Mouse (Mus musculus) hindbrain, embryonic 13.5 days (tissue): ENCODE data around the gene Tpbgl. TPM values are rescaled to one million over a fixed set of nuclear protein-coding genes. Genes with fewer than 3 reads are reported as not detected.

Source experiments
- ATAC-seq: fragments of 200-750 bp; cut with Nextera tagmentation; 2 replicates; pipeline ENCODE4 v1.8.0; 2017; ENCODE audit warnings: moderate TSS enrichment; ENCODE audit not compliant: low FRiP score
- H3K27ac ChIP-seq: fragments of 300-500 bp; sonication (generic); 2 replicates; pipeline ENCODE4 v1.5.1; 2015; ENCODE audit warnings: inconsistent platforms, mild to moderate bottlenecking, moderate library complexity
- H3K27me3 ChIP-seq: fragments of 300-500 bp; sonication (generic); 2 replicates; pipeline ENCODE4 v1.6.1; 2015; ENCODE audit warnings: mild to moderate bottlenecking, inconsistent platforms
- H3K36me3 ChIP-seq: fragments of 300-500 bp; sonication (generic); 2 replicates; pipeline ENCODE4 v1.6.1; 2015; ENCODE audit warnings: mild to moderate bottlenecking, inconsistent platforms
- H3K4me1 ChIP-seq: fragments of 300-500 bp; sonication (generic); replicated peaks from 2 replicates; pipeline ENCODE4 v1.6.1; 2015; ENCODE audit warnings: inconsistent platforms
- H3K4me2 ChIP-seq: fragments of 300-500 bp; sonication (generic); 2 replicates; pipeline ENCODE4 v1.6.1; 2015; ENCODE audit warnings: inconsistent platforms, mild to moderate bottlenecking, moderate library complexity
- H3K4me3 ChIP-seq: fragments of 300-500 bp; sonication (generic); 2 replicates; pipeline ENCODE4 v1.5.1; 2015; ENCODE audit warnings: mild to moderate bottlenecking, inconsistent platforms
- H3K9ac ChIP-seq: fragments of 300-500 bp; sonication (generic); 2 replicates; pipeline ENCODE4 v1.6.1; 2015; ENCODE audit warnings: mild to moderate bottlenecking, inconsistent platforms
- H3K9me3 ChIP-seq: fragments of 300-500 bp; sonication (generic); 2 replicates; pipeline ENCODE4 v1.6.1; 2016; ENCODE audit warnings: inconsistent platforms
- WGBS: fragments of 180-500 bp; shearing (Covaris S2); methylation state at CpG from one replicate; pipeline ENCODE4 v1.1.7; 2015; 5-methylcytosine and 5-hydroxymethylcytosine counted together
- polyA plus RNA-seq: library from polyadenylated mRNA; unstranded; fragments of >200 nt; fragmentation: Nextera tagmentation; extraction: Ambion mirVana; gene quantifications from 2 replicates; pipeline ENCODE4 v1.2.1, GENCODE M21; 2015

Tpbgl gene
- polyA plus RNA-seq, 1 experiment from 2014 or later = 1.4 TPM

GRCm38 (mm10) chr7:99627366-99627765 is 463 bp upstream of the Tpbgl start:
- peaks cover 81% of the 10 kb centered on the region for H3K27me3 ChIP-seq
- H3K36me3 ChIP-seq = no peaks in the 10 kb centered on the region
- 1% methylated on average over 7 of the region's 7 CpGs for WGBS
- H3K4me1 ChIP-seq = peaks cover 24% of the 10 kb centered on the region
- ATAC-seq = no peak
- peak overlapping the region; percentile 91 for H3K4me2 ChIP-seq
- no peak overlapping the region for H3K27ac ChIP-seq
- H3K4me3 ChIP-seq = 0 out of 2 replicates have a peak overlapping the region, but pooled peaks have one; percentile 54
- H3K9ac ChIP-seq = no peak overlapping the region
- no peaks in the 10 kb centered on the region for H3K9me3 ChIP-seq

GRCm38 (mm10) chr7:99625722-99626375 is 1.1 kb downstream of the Tpbgl start:
- Histone ChIP-seq H3K27ac (peak overlapping the region; percentile 67), H3K9me3 (no peaks in the 10 kb centered on the region), H3K9ac (peak overlapping the region; percentile 79), H3K4me2 (peak overlapping the region; percentile 91), H3K27me3 (peaks cover 83% of the 10 kb centered on the region), H3K36me3 (no peaks in the 10 kb centered on the region), H3K4me3 (peak overlapping the region; percentile 54), H3K4me1 (peaks cover 24% of the 10 kb centered on the region)
- under 1% methylated on average over 81 of the region's 81 CpGs for WGBS
- peak; percentile 88 for ATAC-seq

- H3K27ac ChIP-seq = no peak overlapping the region
- WGBS = 8% methylated on average over 3 of the region's 3 CpGs
- peaks cover 23% of the 10 kb centered on the region for H3K27me3 ChIP-seq
- H3K9ac ChIP-seq = no peak overlapping the region
- ATAC-seq = no peak
- no peaks in the 10 kb centered on the region for H3K36me3 ChIP-seq
- no peaks in the 10 kb centered on the region for H3K9me3 ChIP-seq
- no peaks in the 10 kb centered on the region for H3K4me1 ChIP-seq
- H3K4me3 ChIP-seq = no peak overlapping the region
- H3K4me2 ChIP-seq = no peak overlapping the region
These were observed 8.0 kb downstream of the Tpbgl start for GRCm38 (mm10) chr7:99618860-99619259.

DNA sequence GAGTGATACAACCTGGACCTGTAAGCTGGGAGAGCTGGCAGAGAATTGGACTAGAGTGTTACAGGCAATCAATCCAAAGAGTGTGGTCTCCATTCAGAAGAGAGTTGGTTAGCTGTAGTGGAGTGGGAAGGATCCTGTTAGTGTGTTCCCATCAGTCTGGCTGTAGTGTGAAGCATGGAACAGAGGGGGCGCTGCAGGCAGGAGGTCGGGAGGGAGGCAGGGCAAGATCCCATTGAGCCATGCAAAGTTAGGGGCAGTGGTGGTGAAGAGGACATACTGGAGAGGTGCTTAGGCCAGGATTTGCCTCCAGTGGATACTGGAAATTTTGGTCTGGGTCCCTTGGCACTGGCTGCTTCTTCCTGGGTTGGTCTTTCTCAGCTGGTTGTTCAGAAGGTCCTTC is 8.6 kb downstream of the Tpbgl start:
- H3K9me3 ChIP-seq = no peaks in the 10 kb centered on the region
- no peak overlapping the region for H3K4me3 ChIP-seq
- H3K36me3 ChIP-seq = no peaks in the 10 kb centered on the region
- H3K9ac ChIP-seq = no peak overlapping the region
- WGBS = 73% methylated on average over 2 of the region's 2 CpGs
- peaks cover 18% of the 10 kb centered on the region for H3K27me3 ChIP-seq
- no peak overlapping the region for H3K27ac ChIP-seq
- no peaks in the 10 kb centered on the region for H3K4me1 ChIP-seq
- no peak for ATAC-seq
- no peak overlapping the region for H3K4me2 ChIP-seq

- Histone ChIP-seq H3K9ac (no peak overlapping the region), H3K4me2 (no peak overlapping the region), H3K36me3 (peaks cover 37% of the 10 kb centered on the region), H3K27me3 (no peaks in the 10 kb centered on the region), H3K4me1 (no peaks in the 10 kb centered on the region), H3K27ac (no peak overlapping the region), H3K4me3 (no peak overlapping the region), H3K9me3 (no peaks in the 10 kb centered on the region)
- WGBS = 76% methylated on average over 2 of the region's 2 CpGs
- no peak for ATAC-seq
These were observed 19.3 kb downstream of the Tpbgl start for GRCm38 (mm10) chr7:99607632-99608031.

GRCm38 (mm10) chr7:99606766-99607165 is 20.1 kb downstream of the Tpbgl start:
- Histone ChIP-seq H3K4me2 (no peak overlapping the region), H3K27me3 (no peaks in the 10 kb centered on the region), H3K4me3 (no peak overlapping the region), H3K4me1 (no peaks in the 10 kb centered on the region), H3K9me3 (no peaks in the 10 kb centered on the region), H3K36me3 (peaks cover 46% of the 10 kb centered on the region), H3K9ac (no peak overlapping the region), H3K27ac (no peak overlapping the region)
- WGBS = 67% methylated on average over 3 of the region's 3 CpGs
- no peak for ATAC-seq

DNA sequence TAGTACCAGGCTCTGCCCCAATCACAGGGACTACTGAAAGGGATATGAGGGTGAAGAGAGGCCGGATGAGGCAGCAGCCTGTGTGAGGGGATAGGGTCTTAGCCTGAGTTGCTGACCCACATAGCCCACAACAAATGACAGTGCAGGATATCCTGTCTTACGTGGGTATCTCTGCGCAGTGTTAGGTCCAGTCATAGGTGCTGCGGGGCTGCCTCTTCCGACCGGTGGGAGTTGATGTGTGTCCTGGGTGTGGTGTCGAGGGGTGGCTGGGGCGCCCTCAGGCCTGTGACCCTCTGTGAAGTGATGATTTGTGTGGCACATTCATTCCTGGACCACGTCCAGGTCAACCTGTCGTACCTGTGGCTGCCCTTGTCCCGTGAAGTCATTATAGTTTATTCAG is 20.6 kb downstream of the Tpbgl start:
- WGBS = 87% methylated on average over 11 of the region's 11 CpGs
- H3K9me3 ChIP-seq = no peaks in the 10 kb centered on the region
- H3K4me1 ChIP-seq = no peaks in the 10 kb centered on the region
- no peak overlapping the region for H3K4me3 ChIP-seq
- ATAC-seq = no peak
- H3K4me2 ChIP-seq = no peak overlapping the region
- H3K27me3 ChIP-seq = no peaks in the 10 kb centered on the region
- H3K36me3 ChIP-seq = peaks cover 50% of the 10 kb centered on the region
- H3K9ac ChIP-seq = no peak overlapping the region
- no peak overlapping the region for H3K27ac ChIP-seq

DNA sequence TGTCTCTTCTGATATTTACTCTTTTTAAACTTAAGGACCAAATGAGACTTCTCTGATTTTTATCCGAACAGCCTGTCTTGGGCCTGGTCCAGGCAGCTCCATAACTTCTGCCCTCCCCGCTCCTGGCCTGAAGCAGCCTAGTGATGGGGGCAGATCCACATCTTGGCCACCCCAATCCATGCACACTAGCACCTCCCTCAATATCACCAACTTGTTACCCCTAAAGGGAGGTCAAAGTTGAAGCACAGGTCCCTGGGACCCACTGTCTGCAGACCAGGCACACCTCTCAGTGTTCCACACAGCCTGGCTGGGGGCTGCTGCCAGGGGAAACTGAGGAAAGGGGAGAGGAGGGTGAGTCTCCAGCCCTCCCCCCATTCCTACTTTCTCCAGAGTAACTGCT is 21.8 kb downstream of the Tpbgl start:
- Histone ChIP-seq H3K4me1 (no peaks in the 10 kb centered on the region), H3K36me3 (peaks cover 63% of the 10 kb centered on the region), H3K9ac (no peak overlapping the region), H3K4me3 (no peak overlapping the region), H3K27ac (no peak overlapping the region), H3K9me3 (no peaks in the 10 kb centered on the region), H3K27me3 (no peaks in the 10 kb centered on the region), H3K4me2 (no peak overlapping the region)
- ATAC-seq = no peak
- WGBS = 94% methylated on average over 2 of the region's 2 CpGs

GRCm38 (mm10) chr7:99603875-99604662 is 22.8 kb downstream of the Tpbgl start:
- H3K27ac ChIP-seq = 0 out of 2 replicates have a peak overlapping the region, but pooled peaks have one; percentile 1
- H3K9me3 ChIP-seq = no peaks in the 10 kb centered on the region
- no peak overlapping the region for H3K4me2 ChIP-seq
- no peaks in the 10 kb centered on the region for H3K27me3 ChIP-seq
- H3K4me1 ChIP-seq = no peaks in the 10 kb centered on the region
- H3K4me3 ChIP-seq = no peak overlapping the region
- no peak overlapping the region for H3K9ac ChIP-seq
- H3K36me3 ChIP-seq = peaks cover 73% of the 10 kb centered on the region
- 87% methylated on average over 8 of the region's 8 CpGs for WGBS
- ATAC-seq = no peak

DNA sequence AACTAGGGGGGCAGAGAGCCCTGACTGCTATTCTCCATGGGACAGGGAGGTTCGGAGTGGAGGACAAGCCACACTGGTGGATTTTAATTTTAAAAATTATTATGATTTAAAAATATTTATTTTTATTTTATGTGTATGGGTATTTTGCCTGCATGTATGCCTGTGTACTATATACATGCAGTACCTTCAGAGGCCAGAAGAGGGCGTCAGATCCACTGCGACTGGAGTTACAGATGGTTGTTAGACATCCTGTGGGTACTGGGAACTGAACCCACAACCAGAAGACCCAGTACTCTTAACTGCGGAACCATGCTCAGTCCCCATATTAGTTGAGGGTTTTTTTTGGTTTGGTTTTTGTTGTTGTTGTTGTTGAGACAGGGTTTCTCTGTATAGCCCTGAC is 28.2 kb downstream of the Tpbgl start:
- no peak for ATAC-seq
- no peaks in the 10 kb centered on the region for H3K9me3 ChIP-seq
- no peaks in the 10 kb centered on the region for H3K4me1 ChIP-seq
- H3K27me3 ChIP-seq = no peaks in the 10 kb centered on the region
- H3K27ac ChIP-seq = no peak overlapping the region
- H3K36me3 ChIP-seq = peaks cover 100% of the 10 kb centered on the region
- H3K4me2 ChIP-seq = no peak overlapping the region
- 79% methylated on average over 4 of the region's 4 CpGs for WGBS
- no peak overlapping the region for H3K4me3 ChIP-seq
- no peak overlapping the region for H3K9ac ChIP-seq

DNA sequence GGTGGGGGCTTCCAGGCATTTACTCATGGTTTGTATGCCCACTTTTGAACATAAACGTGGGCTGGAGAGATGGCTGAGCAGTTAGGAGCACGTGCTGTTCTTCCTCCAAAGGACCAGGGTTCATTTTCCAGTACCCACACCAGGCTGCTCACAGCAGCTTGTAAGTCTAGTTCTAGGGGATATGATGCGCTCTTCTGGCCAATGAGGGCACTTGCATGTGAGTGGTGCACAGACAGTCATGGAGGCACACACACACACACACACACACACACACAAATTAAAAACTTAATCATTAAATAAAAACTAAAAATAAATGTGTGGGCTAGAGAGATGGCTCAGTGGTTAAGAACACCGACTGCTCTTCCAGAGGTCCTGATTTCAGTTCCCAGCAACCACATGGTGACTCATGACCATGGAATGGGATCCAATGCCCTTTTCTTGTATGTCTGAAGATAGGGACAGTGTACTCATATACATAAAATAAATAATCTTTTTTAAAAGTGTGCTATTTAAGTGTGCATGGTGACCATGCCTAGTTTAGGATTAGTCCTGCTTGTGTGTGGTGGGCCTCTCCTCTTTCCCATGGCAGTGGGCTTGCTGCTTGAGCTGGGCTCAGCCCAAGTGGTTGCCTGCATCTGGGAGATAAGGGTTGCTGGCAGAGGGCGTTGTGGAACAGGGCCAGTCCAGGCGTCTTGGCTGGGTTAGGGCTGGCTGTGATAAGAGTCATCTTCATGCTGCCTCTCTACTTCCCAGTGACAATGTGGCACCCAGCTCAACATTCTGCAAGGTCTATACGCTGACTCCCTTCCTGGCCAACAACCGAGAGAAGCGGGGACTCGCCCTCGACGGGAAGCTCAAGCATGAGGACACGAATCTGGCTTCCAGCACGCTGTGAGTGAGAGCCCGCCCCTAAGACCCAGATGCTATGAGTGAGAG is 32.8 kb downstream of the Tpbgl start:
- no peaks in the 10 kb centered on the region for H3K27me3 ChIP-seq
- no peak overlapping the region for H3K4me2 ChIP-seq
- peaks cover 11% of the 10 kb centered on the region for H3K4me1 ChIP-seq
- no peak overlapping the region for H3K9ac ChIP-seq
- 94% methylated on average over 15 of the region's 15 CpGs for WGBS
- H3K27ac ChIP-seq = no peak overlapping the region
- no peak overlapping the region for H3K4me3 ChIP-seq
- ATAC-seq = no peak
- peaks cover 94% of the 10 kb centered on the region for H3K36me3 ChIP-seq
- H3K9me3 ChIP-seq = no peaks in the 10 kb centered on the region

DNA sequence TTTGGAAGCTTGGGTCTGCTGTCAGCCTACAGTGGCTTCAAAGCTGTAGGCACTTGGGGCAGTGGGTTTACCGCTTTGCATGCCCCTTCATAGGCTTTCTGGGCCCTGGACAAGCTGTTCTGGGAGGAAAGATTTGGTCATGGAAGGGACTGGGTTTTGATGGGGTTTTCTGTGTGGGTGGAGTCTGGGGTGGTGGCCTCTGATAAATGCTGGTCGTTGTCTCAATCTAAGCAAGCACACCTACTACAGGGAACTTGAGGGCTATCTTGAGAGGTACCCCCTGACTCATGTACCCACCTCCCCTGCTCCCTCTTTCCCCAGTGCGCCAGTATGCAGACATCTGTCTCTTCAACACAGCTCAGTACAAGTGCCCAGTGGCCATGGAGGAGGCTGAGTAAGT is 34.2 kb downstream of the Tpbgl start:
- H3K4me1 ChIP-seq = peaks cover 12% of the 10 kb centered on the region
- H3K4me2 ChIP-seq = no peak overlapping the region
- H3K36me3 ChIP-seq = peaks cover 94% of the 10 kb centered on the region
- H3K27ac ChIP-seq = no peak overlapping the region
- H3K9ac ChIP-seq = no peak overlapping the region
- no peak for ATAC-seq
- H3K9me3 ChIP-seq = no peaks in the 10 kb centered on the region
- WGBS = 96% methylated on average over 3 of the region's 3 CpGs
- no peak overlapping the region for H3K4me3 ChIP-seq
- no peaks in the 10 kb centered on the region for H3K27me3 ChIP-seq
